Mouse (Mus musculus) brain, embryonic 14.5 days (tissue): ENCODE results near the gene Retnlb.

Experiments
- CTCF ChIP-seq: fragments of 200-500 bp; IDR thresholded peaks from 2 replicates; pipeline ENCODE4 v1.5.1; 2012; ENCODE audit warnings: inconsistent platforms, mild to moderate bottlenecking, moderate library complexity, borderline replicate concordance; ENCODE audit not compliant: insufficient read depth, insufficient read length; ENCODE audit errors: extremely low read depth
- POLR2A ChIP-seq: fragments of 200-500 bp; IDR thresholded peaks from 2 replicates; pipeline ENCODE4 v1.6.1; 2012; ENCODE audit warnings: mild to moderate bottlenecking, inconsistent platforms, borderline replicate concordance; ENCODE audit not compliant: poor library complexity, insufficient read depth, insufficient read length, severe bottlenecking; ENCODE audit errors: extremely low read depth

DNA sequence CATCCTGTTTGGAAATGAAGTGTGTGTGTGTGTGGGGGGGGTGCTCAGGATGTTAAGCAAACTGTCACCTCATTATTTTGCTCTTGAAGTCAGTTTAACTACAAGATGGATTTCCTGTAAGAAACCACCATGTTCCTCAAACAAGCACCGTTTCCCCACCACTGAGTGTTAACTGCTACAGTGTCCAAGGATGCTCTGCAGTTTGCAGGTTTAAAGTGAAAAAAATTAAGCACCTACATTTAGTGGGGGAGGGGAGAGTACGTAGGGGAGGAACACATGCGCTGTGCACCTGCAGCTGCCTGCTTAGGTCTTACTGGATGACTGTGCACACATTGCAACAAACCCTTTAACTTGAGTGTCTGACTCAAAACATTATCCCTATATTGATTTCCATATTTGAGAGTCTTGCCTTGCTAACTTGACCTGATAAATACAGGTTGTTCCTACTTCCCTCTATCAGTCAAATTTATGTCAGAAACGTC is 27.9 kb upstream of the Retnlb start:
- no peak for TF ChIP-seq POLR2A
- no peak for TF ChIP-seq CTCF
